Mouse (Mus musculus) limb, embryonic 13.5 days (tissue): ENCODE measurements around the gene Tmem145. TPM values are rescaled to one million over a fixed set of nuclear protein-coding genes. Genes with fewer than 3 reads are reported as not detected.

ENCODE experiments used
- ATAC-seq: fragments of 200-750 bp; cut with Nextera tagmentation; 2 replicates; pipeline ENCODE4 v1.8.0; 2017; ENCODE audit warnings: low read depth, moderate number of reproducible peaks, moderate TSS enrichment; ENCODE audit not compliant: low FRiP score
- H3K27ac ChIP-seq: fragments of 300-500 bp; sonication (generic); 2 replicates; pipeline ENCODE4 v1.5.1; 2015; ENCODE audit warnings: inconsistent platforms, mild to moderate bottlenecking, moderate library complexity
- H3K27me3 ChIP-seq: fragments of 300-500 bp; sonication (generic); 2 replicates; pipeline ENCODE4 v1.6.1; 2015; ENCODE audit warnings: mild to moderate bottlenecking, inconsistent platforms
- H3K36me3 ChIP-seq: fragments of 300-500 bp; sonication (generic); 2 replicates; pipeline ENCODE4 v1.6.1; 2015; ENCODE audit warnings: inconsistent platforms, mild to moderate bottlenecking, moderate library complexity
- H3K4me1 ChIP-seq: fragments of 300-500 bp; sonication (generic); 2 replicates; pipeline ENCODE4 v1.6.1; 2015; ENCODE audit warnings: inconsistent platforms
- H3K4me2 ChIP-seq: fragments of 300-500 bp; sonication (generic); replicated peaks from 2 replicates; pipeline ENCODE4 v1.6.1; 2015; ENCODE audit warnings: inconsistent platforms, mild to moderate bottlenecking, moderate library complexity
- H3K4me3 ChIP-seq: fragments of 300-500 bp; sonication (generic); 2 replicates; pipeline ENCODE4 v1.5.1; 2015; ENCODE audit warnings: moderate library complexity, mild to moderate bottlenecking, inconsistent platforms
- H3K9ac ChIP-seq: fragments of 300-500 bp; sonication (generic); 2 replicates; pipeline ENCODE4 v1.6.1; 2015; ENCODE audit warnings: mild to moderate bottlenecking, inconsistent platforms
- H3K9me3 ChIP-seq: fragments of 300-500 bp; sonication (generic); 2 replicates; pipeline ENCODE4 v1.6.1; 2016; ENCODE audit warnings: inconsistent platforms
- WGBS: fragments of 180-500 bp; shearing (Covaris S2); methylation state at CpG from one replicate; pipeline ENCODE4 v1.1.7; 2015; 5-methylcytosine and 5-hydroxymethylcytosine counted together
- polyA plus RNA-seq: library from polyadenylated mRNA; unstranded; fragments of >200 nt; fragmentation: Nextera tagmentation; extraction: Ambion mirVana; gene quantifications from 2 replicates; pipeline ENCODE4 v1.2.1, GENCODE M21; 2015

Tmem145 gene
- polyA plus RNA-seq, 1 experiment from 2014 or later: 1.5 TPM

GRCm38 (mm10) chr7:25358721-25359206 lies 52.9 kb downstream of the Tmem145 start:
- H3K4me2 ChIP-seq: no peak overlapping the region
- no peaks in the 10 kb centered on the region for H3K9me3 ChIP-seq
- peaks cover 96% of the 10 kb centered on the region for H3K36me3 ChIP-seq
- no peaks in the 10 kb centered on the region for H3K4me1 ChIP-seq
- no peak overlapping the region for H3K27ac ChIP-seq
- 84% methylated on average over 19 of the region's 19 CpGs for WGBS
- no peaks in the 10 kb centered on the region for H3K27me3 ChIP-seq
- H3K9ac ChIP-seq: peak overlapping the region; percentile 31; the same call in 1 of the 2 replicates
- no peak for ATAC-seq
- no peak overlapping the region for H3K4me3 ChIP-seq

- Histone ChIP-seq H3K4me3 (no peak overlapping the region), H3K27ac (no peak overlapping the region), H3K4me1 (peaks cover 27% of the 10 kb centered on the region), H3K4me2 (no peak overlapping the region), H3K36me3 (peaks cover 65% of the 10 kb centered on the region), H3K9me3 (no peaks in the 10 kb centered on the region), H3K27me3 (peaks cover 34% of the 10 kb centered on the region), H3K9ac (no peak overlapping the region)
- ATAC-seq: no peak
- WGBS: 88% methylated on average over 19 of the region's 19 CpGs
Observed at GRCm38 (mm10) chr7:25363151-25363550, 57.2 kb downstream of the Tmem145 start.

GRCm38 (mm10) chr7:25363632-25364031 lies 57.7 kb downstream of the Tmem145 start:
- Histone ChIP-seq H3K4me3 (no peak overlapping the region), H3K9ac (no peak overlapping the region), H3K27ac (no peak overlapping the region), H3K4me2 (no peak overlapping the region), H3K36me3 (peaks cover 60% of the 10 kb centered on the region), H3K4me1 (peaks cover 27% of the 10 kb centered on the region), H3K27me3 (peaks cover 39% of the 10 kb centered on the region), H3K9me3 (no peaks in the 10 kb centered on the region)
- 93% methylated on average over 17 of the region's 17 CpGs for WGBS
- no peak; the same call in 1 of the 2 replicates for ATAC-seq

Other genes starting within 250 kb of the Tmem145 start
- gene Grik5, start 233.8 kb upstream of the Tmem145 start, polyA plus RNA-seq: 8.5 and 10.2 TPM in 2 replicates
- 36.3 and 37.8 TPM in 2 replicates for gene Zfp574, start 233.5 kb upstream of the Tmem145 start, polyA plus RNA-seq
- gene Pou2f2, start 126.4 kb upstream of the Tmem145 start, polyA plus RNA-seq: 2.0 and 2.2 TPM in 2 replicates
- gene Dedd2, start 85.5 kb upstream of the Tmem145 start, polyA plus RNA-seq: 10.2 and 10.5 TPM in 2 replicates
- gene Zfp526, start 84.7 kb upstream of the Tmem145 start, polyA plus RNA-seq: 2.3 and 2.8 TPM in 2 replicates
- 11.9 and 13.0 TPM in 2 replicates for gene Gsk3a, start 68.3 kb upstream of the Tmem145 start, polyA plus RNA-seq
- 25.6 and 26.6 TPM in 2 replicates for gene Erf, start 55.3 kb upstream of the Tmem145 start, polyA plus RNA-seq
- 40.9 and 43.6 TPM in 2 replicates for gene Cic, start 38.4 kb upstream of the Tmem145 start, polyA plus RNA-seq
- gene Pafah1b3, start 8.1 kb upstream of the Tmem145 start, polyA plus RNA-seq: 281 and 307 TPM in 2 replicates
- gene Prr19, start 4.7 kb upstream of the Tmem145 start, polyA plus RNA-seq: 0.91 and 1.1 TPM in 2 replicates
- gene Megf8, start 11.1 kb downstream of the Tmem145 start, polyA plus RNA-seq: 18.1 and 19.5 TPM in 2 replicates
- gene Cnfn, start 63.6 kb downstream of the Tmem145 start, polyA plus RNA-seq: 0.92 TPM in 1 of 2 replicates, not detected in the other
- gene Lipe, start 92.6 kb downstream of the Tmem145 start, polyA plus RNA-seq: 11.5 and 11.8 TPM in 2 replicates
- gene Cxcl17, start 106.8 kb downstream of the Tmem145 start, polyA plus RNA-seq: 0.61 and 0.73 TPM in 2 replicates
- gene Ceacam1, start 171.5 kb downstream of the Tmem145 start, polyA plus RNA-seq: 0.54 and 0.74 TPM in 2 replicates
- 0.06 TPM in 1 of 2 replicates, not detected in the other for gene Ceacam2, start 233.8 kb downstream of the Tmem145 start, polyA plus RNA-seq